Mouse (Mus musculus) large intestine, adult 2 months (tissue): ENCODE results near the gene Arpp19. TPM values are rescaled to one million over a fixed set of nuclear protein-coding genes. Genes with fewer than 3 reads are reported as not detected.

ENCODE experiments used
- DNase-seq: peaks from one replicate; pipeline ENCODE4 v3.0.0-alpha.2; 2012; ENCODE audit warnings: low read depth, low spot score
- WGBS: fragments of 180-500 bp; shearing (Covaris S2); methylation state at CpG from one replicate; pipeline ENCODE4 v1.1.7; 2018; 5-methylcytosine and 5-hydroxymethylcytosine counted together
- polyA plus RNA-seq: library from polyadenylated mRNA; depleted of rRNA; stranded (reverse); fragments of >200 nt; gene quantifications from 2 replicates; pipeline ENCODE4 v1.2.3, GENCODE M21; 2012; rRNA removed

Gene Arpp19
- polyA plus RNA-seq, 1 experiment = 9.7 TPM

- WGBS = 66% methylated on average over 1 of the region's 1 CpGs
- DNase-seq = no peak
Measured at GRCm38 (mm10) chr9:75092134-75092533, 54.7 kb downstream of the Arpp19 start.

- DNase-seq = no peak
- WGBS = 66% methylated on average over 3 of the region's 3 CpGs
Measured at GRCm38 (mm10) chr9:75094762-75095161, 57.3 kb downstream of the Arpp19 start.

GRCm38 (mm10) chr9:75098937-75099336, 61.5 kb downstream of the Arpp19 start:
- DNase-seq = no peak
- 94% methylated on average over 9 of the region's 9 CpGs for WGBS

- WGBS = 87% methylated on average over 8 of the region's 8 CpGs
- DNase-seq = no peak
Measured at GRCm38 (mm10) chr9:75100157-75100781, 62.9 kb downstream of the Arpp19 start.

- no peak for DNase-seq
Measured at GRCm38 (mm10) chr9:75102131-75102530, 64.7 kb downstream of the Arpp19 start.

Other genes with a start within 250 kb of the Arpp19 start
- gene Onecut1, start 175.7 kb upstream of the Arpp19 start, polyA plus RNA-seq = not detected in 2 replicates
- gene Fam214a, start 84.7 kb upstream of the Arpp19 start, polyA plus RNA-seq = 3.0 and 5.3 TPM in 2 replicates
- gene Myo5a, start 33.4 kb downstream of the Arpp19 start, polyA plus RNA-seq = 1.5 and 4.2 TPM in 2 replicates
- 16.3 and 21.9 TPM in 2 replicates for gene Myo5c, start 194.4 kb downstream of the Arpp19 start, polyA plus RNA-seq